Mouse (Mus musculus): ENCODE measurements at regions not wholly inside any gene's neighbourhood (a gene's known extent, or its start where the extent isn't known, plus 50 kb on each side); places are given as distances from the start of the nearest gene placed in this dataset.

- no peaks in the 10 kb centered on the region for H3K79me2 ChIP-seq (replicated peaks; ENCODE audit: control insufficient read depth, extremely low read depth, insufficient read depth, poor library complexity, severe bottlenecking)
- no peak overlapping the region for H3K9ac ChIP-seq (ENCODE audit: insufficient read depth, low read depth)
- H3K4me3 ChIP-seq (replicated peaks in 1 of 3; ENCODE audit: low read depth in 2 of 3, low read length in 2 of 3, poor library complexity in 1 of 3), result no peak overlapping the region
- TF ChIP-seq MAZ (IDR thresholded peaks at IDR 0.05; ENCODE audit: low read depth, low read length), result no peak
- TF ChIP-seq MXI1 (IDR thresholded peaks at IDR 0.05; ENCODE audit: low read depth, low read length), result no peak
- no peak for TF ChIP-seq NRF1 (IDR thresholded peaks at IDR 0.05; ENCODE audit: low read depth, low read length)
- no peak for TF ChIP-seq HCFC1 (IDR thresholded peaks at IDR 0.05; ENCODE audit: low read depth, low read length)
- no peak for TF ChIP-seq ELF1 (IDR thresholded peaks at IDR 0.05; ENCODE audit: low read depth, low read length)
- no peak for TF ChIP-seq MAFK (IDR thresholded peaks at IDR 0.05; ENCODE audit: insufficient replicate concordance, low read length)
- TF ChIP-seq GABPA (IDR thresholded peaks at IDR 0.05; ENCODE audit: insufficient replicate concordance, low read depth, low read length), result no peak
- TF ChIP-seq USF1 (IDR thresholded peaks at IDR 0.05; ENCODE audit: low read depth, low read length), result no peak
- TF ChIP-seq TBP (conservative IDR thresholded peaks at IDR 0.05; ENCODE audit: low read depth, low read length), result no peak
- no peak for TF ChIP-seq CHD1 (IDR thresholded peaks at IDR 0.05; ENCODE audit: low read depth, low read length)
- no peak for TF ChIP-seq RAD21 (IDR thresholded peaks at IDR 0.05; ENCODE audit: low read depth, low read length)
- TF ChIP-seq EP300 (IDR thresholded peaks at IDR 0.05; ENCODE audit: low read length), result no peak
- no peak for TF ChIP-seq POLR2A (IDR thresholded peaks at IDR 0.05; ENCODE audit: low read depth, low read length)
- TF ChIP-seq JUND (conservative IDR thresholded peaks at IDR 0.05; ENCODE audit: low read depth, low read length), result no peak
- TF ChIP-seq BHLHE40 (IDR thresholded peaks at IDR 0.05; ENCODE audit: low read depth, low read length), result no peak
- H3K4me1 ChIP-seq (ENCODE audit: control insufficient read depth in 1 of 2, insufficient read depth in 2 of 2), result no peaks in the 10 kb centered on the region
- H3K9me3 ChIP-seq (replicated peaks; ENCODE audit: low read length), result peaks cover 10% of the 10 kb centered on the region
- dilution Hi-C loops (cut with MboI; ENCODE audit: extremely low pct_ligation_motif_present, extremely low pct_unique_long_range_greater_than_20kb, low sequenced_read_pairs), result no loop called here
- H3K27ac ChIP-seq (ENCODE audit: insufficient read depth, low read depth), result no peak overlapping the region
- no peak for DNase-seq (ENCODE audit: extremely low read depth)
- no peak overlapping the region for H3K4me2 ChIP-seq (ENCODE audit: insufficient read depth, low read depth, poor library complexity, severe bottlenecking)
- in situ Hi-C loops (cut with MboI; ENCODE audit: low pct_ligation_motif_present, low pct_unique_long_range_greater_than_20kb, low sequenced_read_pairs), result no loop called here
- peaks cover 69% of the 10 kb centered on the region for H3K27me3 ChIP-seq (replicated peaks)
- no peaks in the 10 kb centered on the region for H3K36me3 ChIP-seq (replicated peaks in 1 of 2; ENCODE audit: control insufficient read depth in 1 of 2, insufficient read depth in 1 of 2, low read length in 1 of 2)
Measured at GRCm38 (mm10) chr11:114425447-114425846, 242.9 kb upstream of the Rpl38 start.

DNA sequence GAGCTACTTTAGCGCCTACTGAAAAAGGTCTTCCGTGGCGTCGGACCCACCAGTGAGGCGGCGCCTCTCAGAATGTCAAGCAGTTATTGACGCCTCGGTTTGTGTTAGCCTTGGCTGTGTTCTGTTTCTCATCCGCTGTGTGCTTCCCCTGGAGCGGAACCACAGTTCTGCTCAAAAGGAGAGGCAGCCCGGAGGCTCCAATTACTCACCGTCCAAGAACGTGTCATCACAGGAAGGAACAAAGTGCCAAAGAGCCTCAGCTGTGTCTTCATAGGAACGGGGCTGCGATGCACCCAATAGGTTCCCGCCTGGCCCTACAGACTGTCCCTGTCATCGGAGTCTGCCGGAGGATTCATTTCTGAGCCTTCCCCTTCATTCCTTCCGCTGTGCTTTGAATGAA, 245.0 kb upstream of the Rpl38 start:
- TF ChIP-seq UBTF (IDR thresholded peaks at IDR 0.05; ENCODE audit: low read depth, low read length), result no peak
- no peak for TF ChIP-seq SMC3 (IDR thresholded peaks at IDR 0.05; ENCODE audit: low read depth, low read length)
- TF ChIP-seq JUN (IDR thresholded peaks at IDR 0.05; ENCODE audit: insufficient read depth, low read depth, low read length), result no peak
- no peak for TF ChIP-seq ZC3H11A (IDR thresholded peaks at IDR 0.05; ENCODE audit: low read depth, low read length)
- TF ChIP-seq BHLHE40 (IDR thresholded peaks at IDR 0.05; ENCODE audit: low read depth, low read length), result no peak
- no peak for TF ChIP-seq ZMIZ1 (IDR thresholded peaks at IDR 0.05; ENCODE audit: low read depth, low read length)
- Histone ChIP-seq H3K4me2 (ENCODE audit: insufficient read depth, low read depth, poor library complexity, severe bottlenecking) (no peak overlapping the region), H3K27me3 (replicated peaks) (peaks cover 60% of the 10 kb centered on the region), H3K4me1 (ENCODE audit: control insufficient read depth in 1 of 2, insufficient read depth in 2 of 2) (no peaks in the 10 kb centered on the region), H3K9ac (ENCODE audit: insufficient read depth, low read depth) (no peak overlapping the region), H3K27ac (ENCODE audit: insufficient read depth, low read depth) (no peak overlapping the region), H3K9me3 (replicated peaks; ENCODE audit: low read length) (peaks cover 28% of the 10 kb centered on the region), H3K4me3 (replicated peaks in 1 of 3; ENCODE audit: low read depth in 2 of 3, low read length in 2 of 3, poor library complexity in 1 of 3) (no peak overlapping the region), H3K79me2 (replicated peaks; ENCODE audit: control insufficient read depth, extremely low read depth, insufficient read depth, poor library complexity, severe bottlenecking) (no peaks in the 10 kb centered on the region), H3K36me3 (replicated peaks in 1 of 2; ENCODE audit: control insufficient read depth in 1 of 2, insufficient read depth in 1 of 2, low read length in 1 of 2) (no peaks in the 10 kb centered on the region)
- in situ Hi-C loops (cut with MboI; ENCODE audit: low pct_ligation_motif_present, low pct_unique_long_range_greater_than_20kb, low sequenced_read_pairs) (no loop called here), dilution Hi-C loops (cut with MboI; ENCODE audit: extremely low pct_ligation_motif_present, extremely low pct_unique_long_range_greater_than_20kb, low sequenced_read_pairs) (no loop called here)
- no peak for DNase-seq (ENCODE audit: extremely low read depth)

All from CH12.LX (cell line).